Mouse (Mus musculus): ENCODE results near the gene 1700029H14Rik. TPM values are rescaled to one million over a fixed set of nuclear protein-coding genes. Genes with fewer than 3 reads are reported as not detected.

The 1700029H14Rik gene
- polyA plus RNA-seq (2012; rRNA removed), result not detected in 2 replicates

GRCm38 (mm10) chr8:13562118-13562517 lies at the start of gene 1700029H14Rik:
Gene 1700029H14Rik, minus strand, starts transcription at chr8:13562461.

Other genes with a start within 250 kb of the 1700029H14Rik start
- 68.0 and 68.1 TPM in 2 replicates for gene Tfdp1, start 223.7 kb downstream of the 1700029H14Rik start, polyA plus RNA-seq (2012; rRNA removed)
- gene Atp4b, start 165.6 kb downstream of the 1700029H14Rik start, polyA plus RNA-seq (2012; rRNA removed), result not detected in 2 replicates
- 0.01 and 0.02 TPM in 2 replicates for gene Grk1, start 157.4 kb downstream of the 1700029H14Rik start, polyA plus RNA-seq (2012; rRNA removed)
- 0.02 and 0.07 TPM in 2 replicates for gene Tmem255b, start 127.3 kb downstream of the 1700029H14Rik start, polyA plus RNA-seq (2012; rRNA removed)
- gene Gas6, start 68.0 kb downstream of the 1700029H14Rik start, polyA plus RNA-seq (2012; rRNA removed), result 7.9 and 8.7 TPM in 2 replicates
- gene Rasa3, start 115.1 kb upstream of the 1700029H14Rik start, polyA plus RNA-seq (2012; rRNA removed), result 10.9 and 14.2 TPM in 2 replicates
- 0.10 TPM in 1 of 2 replicates, not detected in the other for gene Cfap97d2, start 143.4 kb upstream of the 1700029H14Rik start, polyA plus RNA-seq (2012; rRNA removed)
- gene Cdc16, start 195.2 kb upstream of the 1700029H14Rik start, polyA plus RNA-seq (2012; rRNA removed), result 25.5 and 26.4 TPM in 2 replicates
- 7.2 and 7.9 TPM in 2 replicates for gene Upf3a, start 223.2 kb upstream of the 1700029H14Rik start, polyA plus RNA-seq (2012; rRNA removed)